Mouse (Mus musculus) neural tube, embryonic 11.5 days (tissue): Measurements from ENCODE around the gene Cdca7l. TPM values are rescaled to one million over a fixed set of nuclear protein-coding genes. Genes with fewer than 3 reads are reported as not detected.
A peak's percentile ranks its signal among the peaks of the same experiment; 100 is the strongest.

Experiments used
- ATAC-seq: fragments of 200-750 bp; cut with Nextera tagmentation; 2 replicates; pipeline ENCODE4 v1.8.0; 2017; ENCODE audit warnings: moderate number of reproducible peaks, mild to moderate bottlenecking, moderate TSS enrichment, moderate library complexity; ENCODE audit not compliant: insufficient read depth, low FRiP score, low TSS enrichment
- DNase-seq: peaks from one replicate; pipeline ENCODE4 v3.0.0-alpha.2; 2015; ENCODE audit warnings: low spot score
- H3K27ac ChIP-seq: fragments of 300-500 bp; sonication (generic); 2 replicates; pipeline ENCODE4 v1.5.1; 2014; ENCODE audit warnings: low read depth, mild to moderate bottlenecking, low read length
- H3K27me3 ChIP-seq: fragments of 300-500 bp; sonication (generic); 2 replicates; pipeline ENCODE4 v1.6.1; 2014; ENCODE audit warnings: mild to moderate bottlenecking, low read length, mixed read lengths; ENCODE audit not compliant: control insufficient read depth, insufficient read depth
- H3K36me3 ChIP-seq: fragments of 300-500 bp; sonication (generic); 2 replicates; pipeline ENCODE4 v1.6.1; 2014; ENCODE audit warnings: mild to moderate bottlenecking, low read length, moderate library complexity, mixed read lengths; ENCODE audit not compliant: control insufficient read depth, insufficient read depth
- H3K4me1 ChIP-seq: fragments of 300-500 bp; sonication (generic); 2 replicates; pipeline ENCODE4 v1.6.1; 2014; ENCODE audit warnings: low read length, mixed read lengths; ENCODE audit not compliant: control insufficient read depth, insufficient read depth
- H3K4me2 ChIP-seq: fragments of 300-500 bp; sonication (generic); 2 replicates; pipeline ENCODE4 v1.6.1; 2014; ENCODE audit warnings: low read depth, mild to moderate bottlenecking, moderate library complexity
- H3K4me3 ChIP-seq: fragments of 300-500 bp; sonication (generic); 2 replicates; pipeline ENCODE4 v1.5.1; 2014; ENCODE audit warnings: low read depth, low read length
- H3K9ac ChIP-seq: fragments of 300-500 bp; sonication (generic); 2 replicates; pipeline ENCODE4 v1.6.1; 2014; ENCODE audit warnings: mild to moderate bottlenecking, low read length
- H3K9me3 ChIP-seq: fragments of 300-500 bp; sonication (generic); 2 replicates; pipeline ENCODE4 v1.6.1; 2016; ENCODE audit warnings: low read length; ENCODE audit not compliant: control insufficient read depth
- WGBS: fragments of 180-500 bp; shearing (Covaris S2); extraction: QIAGEN DNeasy Blood & Tissue Kit; methylation state at CpG from one replicate; pipeline ENCODE4 v1.1.7; 2014; 5-methylcytosine and 5-hydroxymethylcytosine counted together
- polyA plus RNA-seq: library from polyadenylated mRNA; unstranded; fragments of >200 nt; fragmentation: Nextera tagmentation; extraction: Ambion mirVana; gene quantifications from 2 replicates; pipeline ENCODE4 v1.2.1, GENCODE M21; 2014

Gene Cdca7l
- polyA plus RNA-seq, 1 experiment from 2014 or later = 21.4 TPM

DNA sequence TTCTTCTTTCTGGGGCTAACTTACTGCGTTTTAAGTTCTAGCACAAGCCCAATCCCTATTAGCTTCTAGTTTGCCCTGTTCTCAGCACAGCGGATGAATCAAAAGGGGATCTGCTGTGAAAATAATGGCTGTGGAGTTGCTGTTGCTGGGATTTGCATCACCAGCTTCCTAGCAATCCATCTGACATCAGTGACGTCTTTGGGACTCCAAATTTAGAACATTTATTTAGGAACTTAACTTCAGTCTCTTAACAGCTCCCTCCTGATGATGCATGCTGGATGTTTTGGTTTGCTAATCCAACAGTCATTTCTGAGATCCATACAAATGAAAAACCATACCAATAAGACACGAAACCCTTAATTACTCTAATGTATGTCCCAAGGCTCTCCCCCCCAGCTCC lies 1.5 kb downstream of the Cdca7l start:
- DNase-seq (no peak), ATAC-seq (no peak)
- Histone ChIP-seq H3K27ac (no peak overlapping the region), H3K36me3 (no peaks in the 10 kb centered on the region), H3K4me2 (peak overlapping the region; percentile 25; the same call in 1 of the 2 replicates), H3K27me3 (peaks cover 19% of the 10 kb centered on the region), H3K9ac (no peak overlapping the region), H3K4me3 (no peak overlapping the region), H3K4me1 (peaks cover 21% of the 10 kb centered on the region; the same call in 1 of the 2 replicates), H3K9me3 (no peaks in the 10 kb centered on the region)
- WGBS = 66% methylated on average over 4 of the region's 4 CpGs

- Histone ChIP-seq H3K27ac (no peak overlapping the region), H3K9me3 (no peaks in the 10 kb centered on the region), H3K4me2 (peak overlapping the region; percentile 25; the same call in 1 of the 2 replicates), H3K4me1 (peaks cover 21% of the 10 kb centered on the region; the same call in 1 of the 2 replicates), H3K36me3 (no peaks in the 10 kb centered on the region), H3K27me3 (peaks cover 21% of the 10 kb centered on the region), H3K9ac (no peak overlapping the region), H3K4me3 (no peak overlapping the region)
- ATAC-seq = no peak
- WGBS = 10% methylated on average over 12 of the region's 12 CpGs
- peak; percentile 42 for DNase-seq
Measured at GRCm38 (mm10) chr12:117806007-117806451, 1.9 kb downstream of the Cdca7l start.

GRCm38 (mm10) chr12:117806470-117806869 lies 2.4 kb downstream of the Cdca7l start:
- 34% methylated on average over 4 of the region's 4 CpGs for WGBS
- H3K27ac ChIP-seq = no peak overlapping the region
- no peak overlapping the region for H3K4me3 ChIP-seq
- H3K4me1 ChIP-seq = peaks cover 21% of the 10 kb centered on the region; the same call in 1 of the 2 replicates
- DNase-seq (no peak), ATAC-seq (no peak)
- H3K4me2 ChIP-seq = peak overlapping the region; percentile 25; the same call in 1 of the 2 replicates
- H3K27me3 ChIP-seq = peaks cover 23% of the 10 kb centered on the region
- H3K9ac ChIP-seq = no peak overlapping the region
- H3K36me3 ChIP-seq = no peaks in the 10 kb centered on the region
- no peaks in the 10 kb centered on the region for H3K9me3 ChIP-seq

GRCm38 (mm10) chr12:117807637-117808036 lies 3.5 kb downstream of the Cdca7l start:
- Histone ChIP-seq H3K27me3 (peaks cover 30% of the 10 kb centered on the region), H3K9ac (no peak overlapping the region), H3K36me3 (no peaks in the 10 kb centered on the region), H3K9me3 (no peaks in the 10 kb centered on the region), H3K4me3 (no peak overlapping the region), H3K27ac (no peak overlapping the region), H3K4me2 (peak overlapping the region; percentile 22; the same call in 1 of the 2 replicates), H3K4me1 (peaks cover 21% of the 10 kb centered on the region; the same call in 1 of the 2 replicates)
- WGBS = 16% methylated on average over 8 of the region's 12 CpGs
- ATAC-seq (peak; percentile 43; the same call in 1 of the 2 replicates), DNase-seq (peak; percentile 59)

- Histone ChIP-seq H3K4me3 (no peak overlapping the region), H3K27ac (0 out of 2 replicates have a peak overlapping the region, but pooled peaks have one; percentile 49), H3K9ac (no peak overlapping the region), H3K9me3 (no peaks in the 10 kb centered on the region), H3K36me3 (no peaks in the 10 kb centered on the region), H3K4me2 (peak overlapping the region; percentile 10), H3K4me1 (peaks cover 21% of the 10 kb centered on the region; the same call in 1 of the 2 replicates), H3K27me3 (peaks cover 37% of the 10 kb centered on the region)
- DNase-seq = peak; percentile 56
- 20% methylated on average over 17 of the region's 17 CpGs for WGBS
- ATAC-seq = peak; percentile 67
Measured at GRCm38 (mm10) chr12:117808355-117809326, 4.6 kb downstream of the Cdca7l start.

GRCm38 (mm10) chr12:117809327-117810017 lies 5.4 kb downstream of the Cdca7l start:
- DNase-seq = peak; percentile 20
- no peak overlapping the region for H3K9ac ChIP-seq
- no peaks in the 10 kb centered on the region for H3K9me3 ChIP-seq
- ATAC-seq = peak; percentile 36
- no peak overlapping the region for H3K4me2 ChIP-seq
- no peaks in the 10 kb centered on the region for H3K36me3 ChIP-seq
- no peak overlapping the region for H3K27ac ChIP-seq
- H3K4me1 ChIP-seq = peaks cover 21% of the 10 kb centered on the region; the same call in 1 of the 2 replicates
- H3K4me3 ChIP-seq = no peak overlapping the region
- 28% methylated on average over 10 of the region's 10 CpGs for WGBS
- H3K27me3 ChIP-seq = peaks cover 35% of the 10 kb centered on the region

- 21% methylated on average over 11 of the region's 11 CpGs for WGBS
- Histone ChIP-seq H3K4me2 (no peak overlapping the region), H3K27me3 (peaks cover 34% of the 10 kb centered on the region), H3K9ac (no peak overlapping the region), H3K9me3 (no peaks in the 10 kb centered on the region), H3K27ac (no peak overlapping the region), H3K4me3 (no peak overlapping the region), H3K4me1 (peaks cover 21% of the 10 kb centered on the region; the same call in 1 of the 2 replicates), H3K36me3 (no peaks in the 10 kb centered on the region)
- ATAC-seq (peak; percentile 4; the same call in 1 of the 2 replicates), DNase-seq (peak; percentile 35)
Measured at GRCm38 (mm10) chr12:117810074-117810473, 6.0 kb downstream of the Cdca7l start.

DNA sequence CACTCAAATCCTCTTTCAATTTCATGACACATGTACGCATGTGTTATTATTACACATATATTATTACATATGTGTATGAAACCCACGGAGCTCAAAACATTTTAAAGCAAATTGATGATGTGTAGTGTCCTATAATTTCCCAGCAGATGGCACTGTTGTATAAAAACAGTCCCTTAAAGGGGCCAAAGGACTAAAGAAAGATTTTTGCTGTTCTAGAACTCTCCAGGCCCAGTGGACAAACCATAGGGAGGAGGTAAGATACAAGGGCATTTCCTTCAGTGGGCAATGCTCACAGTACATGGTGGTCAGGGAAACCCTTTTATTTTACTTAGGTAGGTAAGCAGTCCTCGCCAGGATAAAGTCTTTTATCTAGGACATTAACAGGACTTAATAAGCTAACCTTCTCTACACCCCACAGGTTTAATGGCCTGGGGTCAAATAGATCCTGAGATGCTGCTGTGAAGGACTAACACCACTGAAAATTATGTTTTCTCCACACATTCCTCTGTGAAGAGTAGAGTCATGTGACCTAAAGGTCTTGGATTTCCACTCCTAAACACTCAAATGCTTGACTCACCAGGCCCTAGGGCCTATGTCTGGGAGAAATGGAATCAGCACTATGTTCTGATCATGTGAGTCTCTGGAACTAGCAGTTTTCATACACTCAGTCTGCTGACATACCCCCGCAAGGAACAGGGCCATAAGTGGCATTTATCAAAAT lies 16.2 kb downstream of the Cdca7l start:
- no peak overlapping the region for H3K27ac ChIP-seq
- no peak overlapping the region for H3K4me2 ChIP-seq
- peaks cover 6% of the 10 kb centered on the region for H3K27me3 ChIP-seq
- WGBS = 54% methylated on average over 4 of the region's 4 CpGs
- no peaks in the 10 kb centered on the region for H3K36me3 ChIP-seq
- H3K4me1 ChIP-seq = no peaks in the 10 kb centered on the region
- H3K4me3 ChIP-seq = no peak overlapping the region
- H3K9ac ChIP-seq = no peak overlapping the region
- H3K9me3 ChIP-seq = no peaks in the 10 kb centered on the region
- no peak for DNase-seq
- ATAC-seq = no peak
